Mouse (Mus musculus): Measurements from ENCODE around the gene Wars2.
A peak's percentile ranks its signal among the peaks of the same experiment; 100 is the strongest.

Wars2 gene

DNA sequence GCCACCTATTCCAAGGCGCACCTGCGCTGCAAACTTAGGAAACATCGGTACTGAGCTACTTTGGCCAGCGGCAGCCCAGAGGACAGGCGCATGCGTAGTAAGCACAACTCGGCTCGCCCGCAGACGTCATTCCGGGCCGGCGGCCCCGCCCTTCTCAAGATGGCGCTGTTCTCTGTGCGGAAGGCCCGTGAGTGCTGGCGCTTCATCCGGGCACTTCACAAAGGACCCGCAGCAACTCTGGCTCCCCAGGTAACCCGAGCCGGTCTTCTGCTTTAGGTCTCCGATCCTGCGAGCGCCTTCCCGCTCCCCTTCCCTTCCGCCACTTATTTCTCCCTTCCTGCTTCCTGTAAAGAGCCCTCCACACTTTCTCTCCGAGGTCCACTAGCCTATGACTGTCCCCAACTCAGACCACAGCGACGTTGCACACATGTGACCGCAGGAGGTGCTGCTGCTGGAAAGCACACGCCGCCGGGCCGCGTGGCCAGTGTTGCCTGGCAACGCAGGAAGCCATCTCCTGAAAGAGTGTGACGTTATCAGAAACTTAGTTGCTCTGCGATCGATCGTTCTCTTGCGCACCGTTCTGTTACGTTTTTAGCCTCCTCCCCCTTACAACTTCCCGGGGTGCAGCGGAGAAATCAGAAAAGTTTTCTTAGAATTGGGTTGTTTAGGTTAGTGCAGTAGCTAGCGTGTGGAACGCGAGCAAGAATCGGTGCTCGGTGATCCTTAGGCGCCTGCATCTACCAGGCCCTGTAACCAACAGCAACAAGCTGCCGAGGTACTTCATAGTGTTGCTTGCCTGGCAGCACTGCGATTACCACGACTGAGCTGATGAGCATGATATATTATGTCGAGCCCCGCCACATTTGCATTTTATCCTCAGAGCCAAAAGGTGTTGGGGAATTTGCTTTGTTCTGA is at the start of gene Wars2:
TSS of gene Wars2 (plus strand) at position 129 of the 915 bp plus-strand sequence.
- peak; percentile 94 for DNase-seq (ENCODE audit: low read depth, low spot score)

- peak; percentile 75 for DNase-seq (ENCODE audit: low read depth, low spot score)
These were observed 44.1 kb upstream of the Wars2 start for GRCm38 (mm10) chr3:99096816-99097215.

DNA sequence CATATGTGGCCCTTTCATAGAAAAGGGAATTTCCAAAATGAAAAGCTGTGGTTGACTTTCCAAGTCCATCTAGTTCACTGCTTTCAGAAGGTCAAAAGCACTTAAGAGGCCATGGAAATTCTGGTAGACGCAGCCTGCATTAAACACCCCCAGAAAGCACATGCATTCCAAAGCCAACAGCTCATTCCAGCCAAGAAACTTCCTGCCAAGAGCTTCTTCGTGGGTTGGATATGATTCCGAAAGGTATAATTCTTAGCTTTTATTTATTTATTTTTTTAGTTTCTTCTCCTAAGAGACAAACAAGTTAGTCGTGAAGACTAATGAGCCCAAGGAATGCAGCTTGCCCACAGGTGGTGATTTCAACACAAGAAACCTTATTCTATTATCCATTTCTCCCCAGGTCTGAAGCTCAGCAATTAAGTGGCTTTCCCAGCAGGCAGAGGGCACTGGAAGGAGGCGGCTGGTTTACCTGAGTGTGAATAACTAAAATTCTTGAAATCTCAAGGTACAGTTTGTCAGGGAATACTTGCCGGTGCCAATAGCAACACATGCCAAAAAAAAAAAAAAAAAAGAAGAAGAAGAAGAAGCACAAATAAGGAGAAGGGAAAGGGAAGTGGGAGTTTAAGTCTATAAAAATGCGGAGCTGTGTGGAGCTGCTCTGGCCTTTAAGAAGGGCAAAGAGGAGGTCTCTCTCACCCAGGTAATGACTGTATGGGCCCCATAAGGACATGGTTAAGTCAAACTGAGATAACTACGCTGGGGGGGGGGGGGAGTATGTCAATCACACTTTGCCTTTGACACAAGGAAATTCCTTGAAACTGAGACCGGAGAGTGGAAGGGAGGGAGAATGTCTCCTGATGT is 30.3 kb upstream of the Wars2 start:
- DNase-seq (ENCODE audit: low read depth, low spot score): peak; percentile 82

GRCm38 (mm10) chr3:99111214-99111608 is 29.7 kb upstream of the Wars2 start:
- DNase-seq (ENCODE audit: low read depth, low spot score): no peak

- DNase-seq (ENCODE audit: low read depth, low spot score): no peak
These were observed 27.5 kb upstream of the Wars2 start for GRCm38 (mm10) chr3:99113266-99113837.

GRCm38 (mm10) chr3:99120942-99121341 is 19.9 kb upstream of the Wars2 start:
- no peak for DNase-seq (ENCODE audit: low read depth, low spot score)

DNA sequence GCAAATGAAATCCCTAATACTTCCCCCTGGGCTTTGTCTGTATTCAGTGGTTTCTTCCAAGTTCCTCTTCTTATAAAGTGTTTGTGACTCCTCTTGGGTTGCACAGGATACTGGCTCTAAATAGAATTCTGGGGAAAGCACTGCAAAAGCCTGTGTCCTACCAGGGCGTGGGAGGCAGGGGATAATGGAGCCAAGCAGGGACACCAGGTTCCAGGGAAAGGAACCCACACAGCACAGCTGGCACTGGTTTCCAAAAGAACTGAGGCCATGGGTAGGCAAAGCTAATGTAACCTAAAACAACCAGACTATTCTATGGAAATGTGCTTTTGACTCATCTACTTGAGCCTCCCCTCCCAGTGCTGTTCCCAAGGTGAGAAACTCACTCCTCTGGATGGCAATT is 10.3 kb upstream of the Wars2 start:
- no peak for DNase-seq (ENCODE audit: low read depth, low spot score)

DNA sequence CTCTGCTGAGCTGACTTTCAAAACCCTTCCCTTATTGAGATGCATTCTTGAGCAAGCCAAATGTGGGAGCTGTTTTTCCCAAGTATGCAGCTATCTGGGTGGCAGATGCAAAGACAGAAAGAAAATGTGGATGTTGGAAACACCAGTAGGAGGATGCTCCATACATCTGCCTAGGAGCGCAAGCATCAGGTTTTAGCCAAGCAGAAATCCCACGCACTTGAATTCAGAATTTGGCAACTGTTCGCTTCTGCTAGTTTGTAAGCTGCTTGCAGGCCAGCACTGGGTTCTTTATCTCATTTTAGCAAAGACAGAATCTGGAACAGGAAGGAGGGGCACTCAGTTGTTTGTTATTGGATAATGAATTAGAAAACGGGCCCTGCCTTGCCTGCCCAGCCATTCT is 8.9 kb upstream of the Wars2 start:
- no peak for DNase-seq (ENCODE audit: low read depth, low spot score)

DNA sequence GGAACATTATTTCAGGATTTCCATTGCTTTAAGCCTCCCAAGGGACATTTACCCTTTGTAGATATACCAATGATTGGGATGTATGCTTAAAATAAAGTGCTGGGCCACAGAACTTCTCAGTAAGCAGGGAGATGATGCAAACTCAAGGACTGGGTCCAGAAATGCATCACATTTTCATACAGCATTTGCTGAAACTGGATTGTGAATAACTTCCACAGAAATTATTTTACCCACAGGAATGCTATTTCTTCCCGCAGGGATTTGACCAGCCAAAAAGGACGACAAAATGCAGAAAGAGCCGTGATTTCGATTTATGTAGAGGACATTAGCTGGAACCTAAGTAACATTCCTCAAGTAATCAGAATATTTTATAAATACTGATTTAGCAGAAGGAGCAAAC is 7.0 kb upstream of the Wars2 start:
- DNase-seq (ENCODE audit: low read depth, low spot score): peak; percentile 63

GRCm38 (mm10) chr3:99147886-99148285 is 7.0 kb downstream of the Wars2 start:
- peak; percentile 38 for DNase-seq (ENCODE audit: low read depth, low spot score)

DNA sequence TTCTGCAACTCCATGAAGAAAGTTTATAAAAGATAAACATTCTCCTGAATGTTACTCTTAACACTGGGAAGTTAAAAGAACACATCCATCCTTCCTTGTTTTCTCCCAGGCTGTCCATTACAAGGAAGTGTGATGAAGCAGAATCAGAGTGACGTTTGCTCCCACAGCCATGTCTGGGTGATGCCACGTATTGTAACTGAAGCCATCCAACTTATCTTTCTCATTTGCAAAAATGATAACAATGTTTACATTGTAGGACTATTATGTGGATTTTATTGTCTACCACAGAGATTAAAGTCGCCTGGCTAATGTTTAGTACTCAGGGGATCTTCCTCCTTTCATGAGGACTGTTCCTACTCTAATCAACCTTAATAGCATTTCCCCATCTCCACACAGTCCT is 8.2 kb downstream of the Wars2 start:
- DNase-seq (ENCODE audit: low read depth, low spot score): no peak

GRCm38 (mm10) chr3:99156286-99156685 is 15.4 kb downstream of the Wars2 start:
- DNase-seq (ENCODE audit: low read depth, low spot score): no peak

DNA sequence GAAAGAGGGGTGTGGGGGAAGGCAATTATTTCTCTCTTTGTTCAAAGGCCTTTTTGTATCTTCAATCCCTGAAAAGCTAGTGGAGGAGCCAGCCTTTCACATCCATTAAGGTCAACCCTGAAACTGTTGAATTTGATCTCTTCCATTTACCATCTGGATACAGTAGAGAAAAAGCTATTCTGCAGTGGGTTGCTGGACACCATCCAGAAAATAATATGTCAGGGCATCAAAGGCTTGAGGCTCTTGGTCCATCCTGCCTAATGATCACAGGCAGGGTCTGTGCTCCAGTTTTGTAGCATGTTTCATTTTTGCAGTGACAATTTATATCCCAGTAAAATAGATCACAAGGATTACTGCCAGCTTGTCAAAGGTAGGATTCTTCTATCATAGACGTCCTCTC is 16.1 kb downstream of the Wars2 start:
- DNase-seq (ENCODE audit: low read depth, low spot score): no peak

DNA sequence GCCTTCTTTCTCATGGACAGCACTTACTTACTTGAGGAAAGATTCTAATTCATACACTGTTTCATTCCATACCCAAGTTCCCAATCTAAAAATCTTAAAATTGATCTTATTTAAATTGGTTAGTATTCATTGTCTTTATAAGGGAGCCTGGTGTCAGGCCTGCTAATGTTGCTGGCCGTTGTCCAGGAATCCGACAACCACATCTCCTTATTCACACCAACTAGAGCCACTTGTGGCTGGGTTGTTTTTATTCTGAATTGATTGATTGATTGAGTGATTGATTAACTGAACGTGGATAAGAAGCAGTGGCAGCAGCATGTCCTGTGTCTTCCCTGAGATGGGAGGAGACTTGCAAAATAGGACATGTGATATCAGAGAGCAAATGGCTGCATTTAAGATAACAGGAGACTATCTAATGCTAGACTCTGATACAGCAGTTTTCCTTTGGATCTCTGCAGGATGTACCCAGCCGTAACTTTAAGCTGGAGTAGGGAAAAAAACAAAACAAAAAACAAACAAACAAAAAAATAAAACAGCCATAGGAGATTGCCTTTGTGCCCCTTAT is 16.7 kb downstream of the Wars2 start:
- DNase-seq (ENCODE audit: low read depth, low spot score): no peak

- no peak for DNase-seq (ENCODE audit: low read depth, low spot score)
These were observed 19.1 kb downstream of the Wars2 start for GRCm38 (mm10) chr3:99160016-99160415.

- no peak for DNase-seq (ENCODE audit: low read depth, low spot score)
These were observed 21.3 kb downstream of the Wars2 start for GRCm38 (mm10) chr3:99162191-99162590.

- no peak for DNase-seq (ENCODE audit: low read depth, low spot score)
These were observed 26.9 kb downstream of the Wars2 start for GRCm38 (mm10) chr3:99167734-99168133.

- DNase-seq (ENCODE audit: low read depth, low spot score): no peak
These were observed 32.3 kb downstream of the Wars2 start for GRCm38 (mm10) chr3:99173178-99173577.

DNA sequence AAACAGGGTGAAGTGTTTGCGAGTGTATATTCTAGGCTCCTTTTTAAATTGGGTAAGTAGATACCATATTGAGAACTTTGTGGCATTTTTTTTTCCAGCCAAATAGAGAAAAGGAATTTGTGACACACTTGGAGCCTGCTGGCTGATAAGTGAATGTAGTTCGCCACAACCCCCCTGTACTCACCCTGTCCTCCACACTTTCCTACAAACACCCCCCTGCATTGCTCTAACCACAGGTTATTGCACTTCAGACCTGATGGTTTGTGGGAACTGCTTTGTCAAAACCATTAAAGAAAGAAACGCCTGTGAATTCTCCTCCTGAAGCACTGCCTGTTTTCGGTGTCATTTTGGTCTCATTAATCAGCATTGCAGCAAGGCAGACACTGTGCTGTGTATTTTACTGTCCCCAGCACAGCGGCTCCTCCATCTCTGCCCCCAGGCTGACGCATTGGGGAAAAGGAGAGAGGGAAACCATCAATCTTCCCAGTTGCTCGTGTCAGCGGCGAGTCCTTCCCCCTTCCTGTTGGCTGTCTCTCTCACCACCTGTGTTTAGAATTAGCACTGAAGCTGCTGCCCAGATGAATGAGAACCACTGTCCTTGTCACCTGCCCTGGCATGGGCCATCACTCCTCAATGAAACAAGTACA is 33.9 kb downstream of the Wars2 start:
- no peak for DNase-seq (ENCODE audit: low read depth, low spot score)

DNA sequence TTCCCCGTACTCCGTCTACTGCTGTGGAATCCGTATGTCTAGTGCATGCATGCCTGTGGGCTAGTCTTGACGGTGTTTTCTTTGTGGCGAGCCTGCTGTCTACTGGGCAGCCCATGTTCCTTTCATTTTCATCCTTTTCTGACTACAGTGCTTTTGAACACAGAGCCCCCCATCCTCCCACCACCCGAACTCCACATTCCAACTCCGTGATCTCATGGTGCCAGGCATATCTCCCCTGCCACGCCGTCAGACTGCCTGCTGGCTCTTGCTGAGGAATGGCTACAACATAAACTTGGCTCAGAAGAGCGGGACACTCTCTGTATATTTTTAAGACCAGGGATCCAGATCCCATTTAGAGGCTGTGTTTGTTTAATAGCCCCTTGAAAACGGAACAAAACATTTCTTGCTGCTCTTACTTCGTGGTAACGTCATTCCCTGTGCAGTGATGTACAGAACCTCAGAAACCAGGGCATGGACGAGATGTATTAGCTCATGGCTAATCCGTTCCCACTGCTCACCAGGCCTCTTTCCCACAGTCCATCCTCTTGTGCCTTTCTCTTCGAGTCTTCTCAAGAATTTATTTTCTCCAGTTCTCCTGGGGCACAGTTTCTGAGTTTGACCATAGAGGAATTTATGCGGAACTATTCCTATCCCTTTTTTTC is 42.6 kb downstream of the Wars2 start:
- no peak for DNase-seq (ENCODE audit: low read depth, low spot score)

GRCm38 (mm10) chr3:99184373-99184772 is 43.5 kb downstream of the Wars2 start:
- peak; percentile 31 for DNase-seq (ENCODE audit: low read depth, low spot score)

All from 3T3-L1 (cell line).